Mouse (Mus musculus) limb, embryonic 13.5 days (tissue): ENCODE data around the gene Hfe2. TPM values are rescaled to one million over a fixed set of nuclear protein-coding genes. Genes with fewer than 3 reads are reported as not detected.
"Not testable (repeated sequence)": the region's sequence is repeated elsewhere in the genome, so short reads cannot be mapped to it uniquely, and the experiment has no call there.

ENCODE experiments used
- ATAC-seq: fragments of 200-750 bp; cut with Nextera tagmentation; 2 replicates; pipeline ENCODE4 v1.8.0; 2017; ENCODE audit warnings: low read depth, moderate number of reproducible peaks, moderate TSS enrichment; ENCODE audit not compliant: low FRiP score
- H3K27ac ChIP-seq: fragments of 300-500 bp; sonication (generic); 2 replicates; pipeline ENCODE4 v1.5.1; 2015; ENCODE audit warnings: inconsistent platforms, mild to moderate bottlenecking, moderate library complexity
- H3K27me3 ChIP-seq: fragments of 300-500 bp; sonication (generic); 2 replicates; pipeline ENCODE4 v1.6.1; 2015; ENCODE audit warnings: mild to moderate bottlenecking, inconsistent platforms
- H3K36me3 ChIP-seq: fragments of 300-500 bp; sonication (generic); 2 replicates; pipeline ENCODE4 v1.6.1; 2015; ENCODE audit warnings: inconsistent platforms, mild to moderate bottlenecking, moderate library complexity
- H3K4me1 ChIP-seq: fragments of 300-500 bp; sonication (generic); 2 replicates; pipeline ENCODE4 v1.6.1; 2015; ENCODE audit warnings: inconsistent platforms
- H3K4me2 ChIP-seq: fragments of 300-500 bp; sonication (generic); replicated peaks from 2 replicates; pipeline ENCODE4 v1.6.1; 2015; ENCODE audit warnings: inconsistent platforms, mild to moderate bottlenecking, moderate library complexity
- H3K4me3 ChIP-seq: fragments of 300-500 bp; sonication (generic); 2 replicates; pipeline ENCODE4 v1.5.1; 2015; ENCODE audit warnings: moderate library complexity, mild to moderate bottlenecking, inconsistent platforms
- H3K9ac ChIP-seq: fragments of 300-500 bp; sonication (generic); 2 replicates; pipeline ENCODE4 v1.6.1; 2015; ENCODE audit warnings: mild to moderate bottlenecking, inconsistent platforms
- H3K9me3 ChIP-seq: fragments of 300-500 bp; sonication (generic); 2 replicates; pipeline ENCODE4 v1.6.1; 2016; ENCODE audit warnings: inconsistent platforms
- WGBS: fragments of 180-500 bp; shearing (Covaris S2); methylation state at CpG from one replicate; pipeline ENCODE4 v1.1.7; 2015; 5-methylcytosine and 5-hydroxymethylcytosine counted together
- polyA plus RNA-seq: library from polyadenylated mRNA; unstranded; fragments of >200 nt; fragmentation: Nextera tagmentation; extraction: Ambion mirVana; gene quantifications from 2 replicates; pipeline ENCODE4 v1.2.1, GENCODE M21; 2015

Hfe2 gene
- polyA plus RNA-seq, 1 experiment from 2014 or later, result 10.6 TPM

- not testable (repeated sequence) for H3K36me3 ChIP-seq, H3K9me3 ChIP-seq, H3K27ac ChIP-seq, H3K9ac ChIP-seq
- H3K4me2 ChIP-seq, result peak overlapping the region; percentile 69
- H3K4me3 ChIP-seq, result peak overlapping the region; percentile 42
- WGBS, result 8% methylated on average over 7 of the region's 38 CpGs
- peaks cover 11% of the 10 kb centered on the region; the same call in 1 of the 2 replicates for H3K4me1 ChIP-seq
- ATAC-seq, result peak; percentile 79
- H3K27me3 ChIP-seq, result 0 out of 2 replicates have a peak, but pooled peaks cover 12% of the 10 kb centered on the region
Observed at GRCm38 (mm10) chr3:96486828-96487559, 38.0 kb upstream of the Hfe2 start.

GRCm38 (mm10) chr3:96487596-96488289 lies 37.2 kb upstream of the Hfe2 start:
- 0 out of 2 replicates have a peak, but pooled peaks cover 12% of the 10 kb centered on the region for H3K27me3 ChIP-seq
- peak overlapping the region; percentile 42 for H3K4me3 ChIP-seq
- no peaks in the 10 kb centered on the region for H3K9me3 ChIP-seq
- ATAC-seq, result peak; percentile 1; the same call in 1 of the 2 replicates
- H3K27ac ChIP-seq, result peak overlapping the region; percentile 83
- 5% methylated on average over 26 of the region's 26 CpGs for WGBS
- peaks cover 11% of the 10 kb centered on the region; the same call in 1 of the 2 replicates for H3K4me1 ChIP-seq
- H3K9ac ChIP-seq, result peak overlapping the region; percentile 53; the same call in 1 of the 2 replicates
- H3K4me2 ChIP-seq, result peak overlapping the region; percentile 69
- no peaks in the 10 kb centered on the region for H3K36me3 ChIP-seq

- peak; percentile 80 for ATAC-seq
- Histone ChIP-seq H3K4me2 (peak overlapping the region; percentile 69), H3K4me1 (peaks cover 11% of the 10 kb centered on the region; the same call in 1 of the 2 replicates), H3K4me3 (peak overlapping the region; percentile 42), H3K27ac (peak overlapping the region; percentile 83), H3K9ac (peak overlapping the region; percentile 53; the same call in 1 of the 2 replicates)
- not testable (repeated sequence) for H3K9me3 ChIP-seq, H3K27me3 ChIP-seq, H3K36me3 ChIP-seq
- 0% methylated on average over 4 of the region's 55 CpGs for WGBS
Observed at GRCm38 (mm10) chr3:96488290-96488906, 36.6 kb upstream of the Hfe2 start.

- H3K36me3 ChIP-seq, result not testable (repeated sequence)
- WGBS, result under 1% methylated on average over 9 of the region's 31 CpGs
Observed at GRCm38 (mm10) chr3:96488907-96489629, 35.9 kb upstream of the Hfe2 start.

GRCm38 (mm10) chr3:96489636-96490035 lies 35.3 kb upstream of the Hfe2 start:
- not testable (repeated sequence) for H3K27me3 ChIP-seq, H3K9ac ChIP-seq, H3K36me3 ChIP-seq, H3K4me3 ChIP-seq, H3K9me3 ChIP-seq, ATAC-seq
- H3K27ac ChIP-seq, result peak overlapping the region; percentile 79
- H3K4me1 ChIP-seq, result peaks cover 11% of the 10 kb centered on the region; the same call in 1 of the 2 replicates
- WGBS, result 64% methylated on average over 7 of the region's 8 CpGs
- 0 out of 2 replicates have a peak overlapping the region, but pooled peaks have one; percentile 28 for H3K4me2 ChIP-seq

More at GRCm38 (mm10) chr3:96488907-96489629, 35.9 kb upstream of the Hfe2 start:
- H3K4me2 ChIP-seq, H3K9me3 ChIP-seq, H3K27me3 ChIP-seq, H3K9ac ChIP-seq: not testable (repeated sequence)
- peak overlapping the region; percentile 27 for H3K4me3 ChIP-seq
- ATAC-seq, result peak; percentile 62
- H3K4me1 ChIP-seq, result peaks cover 11% of the 10 kb centered on the region; the same call in 1 of the 2 replicates
- peak overlapping the region; percentile 79; the same call in 1 of the 2 replicates for H3K27ac ChIP-seq

GRCm38 (mm10) chr3:96494456-96494855 lies 30.5 kb upstream of the Hfe2 start:
- H3K36me3 ChIP-seq, H3K4me3 ChIP-seq, H3K4me2 ChIP-seq, H3K27me3 ChIP-seq, H3K9ac ChIP-seq, H3K9me3 ChIP-seq, ATAC-seq, H3K4me1 ChIP-seq, H3K27ac ChIP-seq: not testable (repeated sequence)
- 96% methylated on average over 6 of the region's 11 CpGs for WGBS

- no peak overlapping the region for H3K27ac ChIP-seq
- no peak overlapping the region for H3K9ac ChIP-seq
- 89% methylated on average over 3 of the region's 3 CpGs for WGBS
- no peaks in the 10 kb centered on the region for H3K36me3 ChIP-seq
- no peak overlapping the region for H3K4me2 ChIP-seq
- H3K27me3 ChIP-seq, result no peaks in the 10 kb centered on the region
- H3K4me3 ChIP-seq, result no peak overlapping the region
- no peak for ATAC-seq
- no peaks in the 10 kb centered on the region for H3K9me3 ChIP-seq
- peaks cover 8% of the 10 kb centered on the region; the same call in 1 of the 2 replicates for H3K4me1 ChIP-seq
Observed at GRCm38 (mm10) chr3:96494912-96495311, 30.1 kb upstream of the Hfe2 start.

GRCm38 (mm10) chr3:96495490-96496210 lies 29.3 kb upstream of the Hfe2 start:
- 88% methylated on average over 1 of the region's 1 CpGs for WGBS
- no peak overlapping the region for H3K27ac ChIP-seq
- ATAC-seq, result no peak
- H3K4me3 ChIP-seq, result no peak overlapping the region
- H3K9ac ChIP-seq, result no peak overlapping the region
- H3K9me3 ChIP-seq, result no peaks in the 10 kb centered on the region
- peaks cover 8% of the 10 kb centered on the region; the same call in 1 of the 2 replicates for H3K4me1 ChIP-seq
- no peaks in the 10 kb centered on the region for H3K27me3 ChIP-seq
- H3K4me2 ChIP-seq, result no peak overlapping the region
- H3K36me3 ChIP-seq, result no peaks in the 10 kb centered on the region

- Histone ChIP-seq H3K4me3 (no peak overlapping the region), H3K36me3 (no peaks in the 10 kb centered on the region), H3K4me2 (peak overlapping the region; percentile 86), H3K4me1 (peaks cover 8% of the 10 kb centered on the region; the same call in 1 of the 2 replicates), H3K27ac (no peak overlapping the region), H3K27me3 (no peaks in the 10 kb centered on the region), H3K9ac (no peak overlapping the region; the same call in 1 of the 2 replicates), H3K9me3 (no peaks in the 10 kb centered on the region)
- 62% methylated on average over 7 of the region's 7 CpGs for WGBS
- ATAC-seq, result no peak
Observed at GRCm38 (mm10) chr3:96496216-96496615, 28.8 kb upstream of the Hfe2 start.

- not testable (repeated sequence) for H3K4me1 ChIP-seq
Observed at GRCm38 (mm10) chr3:96496620-96497275, 28.2 kb upstream of the Hfe2 start.

More at GRCm38 (mm10) chr3:96496620-96497275, 28.2 kb upstream of the Hfe2 start:
- H3K27me3 ChIP-seq, ATAC-seq, H3K9me3 ChIP-seq, H3K36me3 ChIP-seq: not testable (repeated sequence)
- H3K4me3 ChIP-seq, result peak overlapping the region; percentile 53
- H3K27ac ChIP-seq, result peak overlapping the region; percentile 55; the same call in 1 of the 2 replicates
- H3K9ac ChIP-seq, result peak overlapping the region; percentile 64
- peak overlapping the region; percentile 86 for H3K4me2 ChIP-seq
- 11% methylated on average over 14 of the region's 14 CpGs for WGBS
